Mouse (Mus musculus): Measurements from ENCODE around the gene Snx10. TPM values are rescaled to one million over a fixed set of nuclear protein-coding genes. Genes with fewer than 3 reads are reported as not detected.
A peak's percentile ranks its signal among the peaks of the same experiment; 100 is the strongest.

Snx10 gene
- polyA plus RNA-seq, 1 experiment, result 1.1 TPM

DNA sequence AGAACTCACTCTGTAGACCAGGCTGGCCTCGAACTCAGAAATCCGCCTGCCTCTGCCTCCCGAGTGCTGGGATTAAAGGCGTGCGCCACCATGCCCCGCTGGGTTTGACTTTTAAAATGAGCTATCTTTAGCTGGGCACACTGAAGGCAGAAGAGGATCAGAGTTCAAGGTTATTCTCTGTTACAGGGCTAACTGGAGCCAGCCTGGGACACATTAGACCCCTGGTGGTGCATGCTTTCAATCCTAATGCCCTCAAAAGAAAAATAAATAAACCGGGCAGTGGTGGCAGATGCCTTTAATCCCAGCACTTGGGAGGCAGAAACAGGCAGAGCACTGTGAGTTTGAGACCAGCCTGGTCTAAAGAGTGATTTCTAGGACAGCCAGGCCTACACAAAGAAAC, 8.8 kb upstream of the Snx10 start:
- Histone ChIP-seq H3K79me3 (ENCODE audit: low read depth) (no peaks in the 10 kb centered on the region), H3K4me3 (ENCODE audit: insufficient read depth, poor library complexity, severe bottlenecking) (no peak overlapping the region), H3ac (ENCODE audit: control insufficient read depth, insufficient read length, low read depth) (no peak overlapping the region), H3K27me3 (ENCODE audit: control insufficient read depth, insufficient read depth, insufficient read length) (no peaks in the 10 kb centered on the region), H3K79me2 (ENCODE audit: control insufficient read depth, insufficient read depth) (no peaks in the 10 kb centered on the region), H3K36me3 (ENCODE audit: control insufficient read depth, insufficient read depth) (no peaks in the 10 kb centered on the region)
- TF ChIP-seq MAX (IDR thresholded peaks at IDR 0.05) (no peak), CTCF (IDR thresholded peaks at IDR 0.05; ENCODE audit: control insufficient read depth, insufficient read depth, insufficient read length) (no peak), CEBPB (IDR thresholded peaks at IDR 0.05; ENCODE audit: low read depth) (no peak), FOSL1 (IDR thresholded peaks at IDR 0.05; ENCODE audit: insufficient read depth, low read length, poor library complexity, severe bottlenecking) (no peak), MYOG (IDR thresholded peaks at IDR 0.05; ENCODE audit: control insufficient read depth, extremely low read depth, insufficient read length) (no peak), USF1 (IDR thresholded peaks at IDR 0.05; ENCODE audit: low read depth) (no peak), MYOD1 (IDR thresholded peaks at IDR 0.05; ENCODE audit: control insufficient read depth, insufficient read length, low read depth) (no peak)

DNA sequence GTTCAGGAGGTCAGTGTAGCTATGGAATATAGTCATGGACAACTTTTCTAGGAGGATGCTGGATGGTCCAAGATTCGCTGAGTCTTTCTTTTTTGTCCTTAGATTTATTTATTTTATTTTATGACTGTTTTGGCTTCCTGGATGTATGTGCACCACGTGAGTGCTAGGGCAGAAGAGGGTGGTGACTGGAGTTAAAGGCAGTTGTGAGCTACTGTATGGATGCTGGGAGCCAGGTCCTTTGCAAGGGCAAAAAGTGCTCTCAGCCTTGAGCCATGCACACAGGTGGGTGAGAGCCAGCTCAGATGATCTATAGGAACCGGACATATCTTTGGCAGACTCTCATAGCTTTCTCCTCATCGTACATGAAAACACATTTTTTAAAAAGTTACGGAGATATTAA, 391 bp upstream of the Snx10 start:
- H3ac ChIP-seq (ENCODE audit: control insufficient read depth, insufficient read length, low read depth), result no peak overlapping the region
- no peaks in the 10 kb centered on the region for H3K36me3 ChIP-seq (ENCODE audit: control insufficient read depth, insufficient read depth)
- TF ChIP-seq MAX (IDR thresholded peaks at IDR 0.05) (no peak), USF1 (IDR thresholded peaks at IDR 0.05; ENCODE audit: low read depth) (no peak), MYOD1 (IDR thresholded peaks at IDR 0.05; ENCODE audit: control insufficient read depth, insufficient read length, low read depth) (no peak), MYOG (IDR thresholded peaks at IDR 0.05; ENCODE audit: control insufficient read depth, extremely low read depth, insufficient read length) (no peak), CEBPB (IDR thresholded peaks at IDR 0.05; ENCODE audit: low read depth) (no peak), FOSL1 (IDR thresholded peaks at IDR 0.05; ENCODE audit: insufficient read depth, low read length, poor library complexity, severe bottlenecking) (no peak), CTCF (IDR thresholded peaks at IDR 0.05; ENCODE audit: control insufficient read depth, insufficient read depth, insufficient read length) (no peak)
- no peaks in the 10 kb centered on the region for H3K79me2 ChIP-seq (ENCODE audit: control insufficient read depth, insufficient read depth)
- H3K27me3 ChIP-seq (ENCODE audit: control insufficient read depth, insufficient read depth, insufficient read length), result no peaks in the 10 kb centered on the region
- H3K4me3 ChIP-seq (ENCODE audit: insufficient read depth, poor library complexity, severe bottlenecking), result no peak overlapping the region
- H3K79me3 ChIP-seq (ENCODE audit: low read depth), result no peaks in the 10 kb centered on the region

DNA sequence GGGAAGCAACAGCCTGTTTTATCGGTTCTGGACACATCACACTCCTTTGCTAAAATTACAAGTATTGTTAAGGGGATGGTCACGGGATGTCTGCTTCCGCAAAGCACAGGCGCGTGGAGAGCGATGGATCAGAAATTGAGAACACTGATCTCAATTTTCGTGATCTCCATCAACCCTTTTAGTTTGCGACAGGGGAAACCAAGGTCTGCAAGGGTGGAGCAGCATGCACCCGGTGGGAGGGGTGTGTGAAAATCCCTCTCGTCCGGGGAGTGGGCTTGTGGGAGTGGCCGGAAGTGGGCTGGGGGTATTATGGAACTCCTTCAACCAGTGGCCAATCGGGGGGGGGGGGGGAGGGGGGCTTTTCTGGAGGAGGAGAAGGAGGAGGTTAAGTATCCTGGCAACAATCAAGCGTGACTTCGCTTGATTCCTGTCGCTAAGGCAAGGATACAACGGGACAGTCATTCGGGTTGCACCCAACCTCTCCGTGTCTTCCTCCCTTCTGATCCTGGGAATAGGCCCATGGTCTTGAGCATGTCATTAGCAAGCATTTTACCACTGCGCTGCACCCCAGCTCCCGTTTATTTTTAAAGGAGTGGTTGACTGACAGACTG, 725 bp downstream of the Snx10 start:
- no peaks in the 10 kb centered on the region for H3K27me3 ChIP-seq (ENCODE audit: control insufficient read depth, insufficient read depth, insufficient read length)
- no peak for TF ChIP-seq CEBPB (IDR thresholded peaks at IDR 0.05; ENCODE audit: low read depth)
- TF ChIP-seq CTCF (IDR thresholded peaks at IDR 0.05; ENCODE audit: control insufficient read depth, insufficient read depth, insufficient read length), result no peak
- no peak for TF ChIP-seq MAX (IDR thresholded peaks at IDR 0.05)
- TF ChIP-seq MYOG (IDR thresholded peaks at IDR 0.05; ENCODE audit: control insufficient read depth, extremely low read depth, insufficient read length), result no peak
- TF ChIP-seq MYOD1 (IDR thresholded peaks at IDR 0.05; ENCODE audit: control insufficient read depth, insufficient read length, low read depth), result no peak

DNA sequence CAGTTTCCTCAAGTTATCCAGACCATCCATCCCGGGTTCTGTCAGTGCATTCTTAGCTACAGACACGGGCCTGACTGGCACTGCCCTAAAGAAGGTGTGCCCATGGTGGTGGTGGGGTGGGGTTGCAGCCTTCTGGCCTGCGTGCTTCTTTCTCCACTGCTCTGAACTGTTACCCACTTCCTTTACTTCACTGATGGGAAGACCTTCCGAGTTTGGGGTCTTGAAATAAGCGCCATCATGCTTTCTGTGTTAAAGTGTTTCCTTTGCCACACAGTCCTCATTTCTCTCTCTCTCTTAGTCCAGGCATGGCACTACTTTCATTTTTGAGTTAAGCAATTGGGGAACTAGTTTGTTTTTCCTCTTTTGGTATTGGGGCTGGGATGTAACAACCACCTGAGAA, 1.3 kb downstream of the Snx10 start:
- Histone ChIP-seq H3K4me3 (ENCODE audit: insufficient read depth, poor library complexity, severe bottlenecking) (no peak overlapping the region), H3K27me3 (ENCODE audit: control insufficient read depth, insufficient read depth, insufficient read length) (no peaks in the 10 kb centered on the region), H3ac (ENCODE audit: control insufficient read depth, insufficient read length, low read depth) (no peak overlapping the region)

More for the DNA sequence above, 725 bp downstream of the Snx10 start:
- Histone ChIP-seq H3ac (ENCODE audit: control insufficient read depth, insufficient read length, low read depth) (peak overlapping the region; percentile 41), H3K4me3 (ENCODE audit: insufficient read depth, poor library complexity, severe bottlenecking) (peak overlapping the region; percentile 28), H3K79me3 (ENCODE audit: low read depth) (no peaks in the 10 kb centered on the region), H3K79me2 (ENCODE audit: control insufficient read depth, insufficient read depth) (no peaks in the 10 kb centered on the region), H3K36me3 (ENCODE audit: control insufficient read depth, insufficient read depth) (no peaks in the 10 kb centered on the region)

DNA sequence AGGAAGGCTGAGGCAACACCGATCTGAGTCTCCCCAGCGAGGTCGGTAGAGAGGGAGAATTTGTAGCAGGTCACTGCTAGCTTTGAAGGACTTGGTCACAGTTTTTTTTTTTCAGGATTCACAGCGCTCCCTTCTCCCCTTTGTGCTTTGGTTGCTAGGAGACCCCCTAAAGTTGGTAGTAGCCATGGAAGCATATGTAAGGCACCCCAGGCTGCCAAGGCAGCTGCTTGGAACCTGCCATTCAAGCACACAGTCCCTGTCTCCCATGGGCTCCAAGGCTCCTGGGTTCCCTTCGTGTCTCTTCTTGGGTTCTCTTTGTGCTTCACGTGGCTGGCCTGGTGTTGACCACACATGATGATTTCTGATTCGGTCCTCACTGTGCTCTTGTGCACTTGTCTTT, 5.8 kb downstream of the Snx10 start:
- Histone ChIP-seq H3ac (ENCODE audit: control insufficient read depth, insufficient read length, low read depth) (no peak overlapping the region), H3K27me3 (ENCODE audit: control insufficient read depth, insufficient read depth, insufficient read length) (no peaks in the 10 kb centered on the region), H3K79me2 (ENCODE audit: control insufficient read depth, insufficient read depth) (no peaks in the 10 kb centered on the region), H3K4me3 (ENCODE audit: insufficient read depth, poor library complexity, severe bottlenecking) (no peak overlapping the region), H3K36me3 (ENCODE audit: control insufficient read depth, insufficient read depth) (no peaks in the 10 kb centered on the region), H3K79me3 (ENCODE audit: low read depth) (no peaks in the 10 kb centered on the region)
- TF ChIP-seq MYOD1 (IDR thresholded peaks at IDR 0.05; ENCODE audit: control insufficient read depth, insufficient read length, low read depth) (no peak), USF1 (IDR thresholded peaks at IDR 0.05; ENCODE audit: low read depth) (no peak), MYOG (IDR thresholded peaks at IDR 0.05; ENCODE audit: control insufficient read depth, extremely low read depth, insufficient read length) (no peak), FOSL1 (IDR thresholded peaks at IDR 0.05; ENCODE audit: insufficient read depth, low read length, poor library complexity, severe bottlenecking) (no peak)

More for the DNA sequence above, 1.3 kb downstream of the Snx10 start:
- H3K36me3 ChIP-seq (ENCODE audit: control insufficient read depth, insufficient read depth), result no peaks in the 10 kb centered on the region
- no peaks in the 10 kb centered on the region for H3K79me2 ChIP-seq (ENCODE audit: control insufficient read depth, insufficient read depth)
- no peaks in the 10 kb centered on the region for H3K79me3 ChIP-seq (ENCODE audit: low read depth)
- TF ChIP-seq FOSL1 (IDR thresholded peaks at IDR 0.05; ENCODE audit: insufficient read depth, low read length, poor library complexity, severe bottlenecking) (no peak), MYOG (IDR thresholded peaks at IDR 0.05; ENCODE audit: control insufficient read depth, extremely low read depth, insufficient read length) (no peak), USF1 (IDR thresholded peaks at IDR 0.05; ENCODE audit: low read depth) (no peak), MAX (IDR thresholded peaks at IDR 0.05) (no peak), MYOD1 (IDR thresholded peaks at IDR 0.05; ENCODE audit: control insufficient read depth, insufficient read length, low read depth) (no peak), CTCF (IDR thresholded peaks at IDR 0.05; ENCODE audit: control insufficient read depth, insufficient read depth, insufficient read length) (no peak), CEBPB (IDR thresholded peaks at IDR 0.05; ENCODE audit: low read depth) (no peak)
